Mouse (Mus musculus): Measurements from ENCODE around the gene Mypn.
A peak's percentile ranks its signal among the peaks of the same experiment; 100 is the strongest.

The Mypn gene

GRCm38 (mm10) chr10:63199008-63199407 is 4.7 kb downstream of the Mypn start:
- no peak for DNase-seq (ENCODE audit: extremely low read depth, low read depth)

- DNase-seq (ENCODE audit: extremely low read depth, low read depth), result no peak
These were observed 11.0 kb downstream of the Mypn start for GRCm38 (mm10) chr10:63192736-63193135.

- no peak for DNase-seq (ENCODE audit: extremely low read depth, low read depth)
These were observed 11.5 kb downstream of the Mypn start for GRCm38 (mm10) chr10:63192276-63192675.

GRCm38 (mm10) chr10:63184451-63184850 is 19.3 kb downstream of the Mypn start:
- no peak for DNase-seq (ENCODE audit: extremely low read depth, low read depth)

- no peak for DNase-seq (ENCODE audit: extremely low read depth, low read depth)
These were observed 21.5 kb downstream of the Mypn start for GRCm38 (mm10) chr10:63182177-63182768.

- DNase-seq (ENCODE audit: extremely low read depth, low read depth), result no peak
These were observed 22.6 kb downstream of the Mypn start for GRCm38 (mm10) chr10:63181166-63181565.

- no peak for DNase-seq (ENCODE audit: extremely low read depth, low read depth)
These were observed 24.2 kb downstream of the Mypn start for GRCm38 (mm10) chr10:63179524-63179923.

GRCm38 (mm10) chr10:63178318-63178717 is 25.4 kb downstream of the Mypn start:
- DNase-seq (ENCODE audit: extremely low read depth, low read depth), result no peak

- DNase-seq (ENCODE audit: extremely low read depth, low read depth), result no peak
These were observed 26.2 kb downstream of the Mypn start for GRCm38 (mm10) chr10:63177286-63178140.

- DNase-seq (ENCODE audit: extremely low read depth, low read depth), result peak; percentile 45
These were observed 27.3 kb downstream of the Mypn start for GRCm38 (mm10) chr10:63176471-63176931.

GRCm38 (mm10) chr10:63172089-63172488 is 31.7 kb downstream of the Mypn start:
- no peak for DNase-seq (ENCODE audit: extremely low read depth, low read depth)

- DNase-seq (ENCODE audit: extremely low read depth, low read depth), result no peak
These were observed 34.2 kb downstream of the Mypn start for GRCm38 (mm10) chr10:63169503-63169902.

GRCm38 (mm10) chr10:63168124-63168523 is 35.6 kb downstream of the Mypn start:
- DNase-seq (ENCODE audit: extremely low read depth, low read depth), result no peak

GRCm38 (mm10) chr10:63167241-63167995 is 36.3 kb downstream of the Mypn start:
- no peak for DNase-seq (ENCODE audit: extremely low read depth, low read depth)

- peak; percentile 29 for DNase-seq (ENCODE audit: extremely low read depth, low read depth)
These were observed 37.9 kb downstream of the Mypn start for GRCm38 (mm10) chr10:63165752-63166412.

GRCm38 (mm10) chr10:63161240-63161639 is 42.5 kb downstream of the Mypn start:
- DNase-seq (ENCODE audit: extremely low read depth, low read depth), result no peak

GRCm38 (mm10) chr10:63160671-63161070 is 43.1 kb downstream of the Mypn start:
- no peak for DNase-seq (ENCODE audit: extremely low read depth, low read depth)

GRCm38 (mm10) chr10:63158191-63158590 is 45.6 kb downstream of the Mypn start:
- no peak for DNase-seq (ENCODE audit: extremely low read depth, low read depth)

- DNase-seq (ENCODE audit: extremely low read depth, low read depth), result no peak
These were observed 46.3 kb downstream of the Mypn start for GRCm38 (mm10) chr10:63157491-63157890.

- DNase-seq (ENCODE audit: extremely low read depth, low read depth), result no peak
These were observed 46.8 kb downstream of the Mypn start for GRCm38 (mm10) chr10:63156919-63157318.

- no peak for DNase-seq (ENCODE audit: extremely low read depth, low read depth)
These were observed 47.4 kb downstream of the Mypn start for GRCm38 (mm10) chr10:63156351-63156750.

Measured in MEL-GATA-1-ER (cell line).